Comparison of ENCODE assay signal across 9 mouse cellular contexts in the genomic region with DNA sequence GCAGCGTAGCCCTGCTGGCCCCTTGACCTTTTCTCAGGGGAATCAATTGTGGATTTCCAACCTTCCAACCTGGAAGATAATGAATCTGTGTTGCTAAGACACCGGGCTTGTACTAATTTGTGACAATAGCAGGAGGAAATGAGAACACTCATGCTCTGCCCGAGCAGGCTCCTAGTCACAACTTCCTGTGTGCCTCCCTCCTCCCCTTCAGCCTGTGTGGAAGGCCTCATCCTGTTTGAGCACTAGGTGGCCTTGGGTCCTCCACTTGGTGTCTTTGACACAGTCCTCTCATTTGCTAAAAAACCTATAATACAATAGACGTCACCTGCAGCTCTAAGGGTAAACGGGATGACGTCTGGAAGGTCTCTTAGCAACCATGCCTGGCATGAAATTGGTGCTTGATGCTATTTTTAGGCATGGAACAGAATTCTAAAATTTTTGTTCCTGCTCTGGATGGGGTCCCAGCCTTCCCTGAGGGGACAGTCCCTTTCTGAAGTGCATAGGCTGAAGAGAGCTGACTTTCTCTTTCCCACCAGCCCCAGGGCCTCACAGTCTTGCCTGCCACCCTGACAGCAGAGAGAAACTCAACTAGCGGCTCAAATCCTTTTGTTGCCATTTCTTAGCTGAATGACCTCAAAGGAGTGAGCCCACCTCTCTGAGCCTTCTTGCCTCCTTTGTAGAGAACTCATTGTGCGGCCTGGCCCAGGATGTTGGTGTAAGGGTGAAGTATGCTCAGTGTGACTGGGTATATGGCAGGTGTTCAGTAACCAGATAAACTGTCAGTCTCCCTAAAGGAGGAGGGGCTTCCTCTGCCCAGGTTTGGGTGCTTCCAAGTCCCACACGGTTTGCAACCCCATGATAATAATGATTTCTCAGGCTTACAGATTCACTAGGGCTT.
DNase-seq lines count a peak whose midpoint lies in the region; ATAC-seq and TF ChIP-seq lines count a peak whose summit lies in the region.
"Had no signal": no experiment of that assay in that cellular context is flagged by ENCODE, and none has a peak within 500 bp of the region (broad histone marks: within the 10 kb centered on the region; RNA-seq: fewer than 3 reads in every experiment).

No protein-coding gene starts in this region.

- no peak for DNase-seq in hindbrain, embryonic 10.5 days (ENCODE audit: low spot score)
- peak; percentile 73 for DNase-seq in MN1 (ENCODE audit: low spot score)
- DNase-seq in forebrain, postnatal 0 days: peak; percentile 78
- peak; percentile 53 to 65 for DNase-seq in layer of hippocampus, adult 2 months (ENCODE audit: low spot score in 2 of 2)
- peak; percentile 68 for DNase-seq in midbrain, postnatal 0 days (ENCODE audit: low spot score)
- no peak for DNase-seq in urinary bladder, postnatal 25 days (ENCODE audit: low spot score)
- no peak for DNase-seq in kidney, adult 9 months

- H3K9me3 ChIP-seq in hindbrain, embryonic 10.5 days: no peaks in the 10 kb centered on the region
- no peaks in the 10 kb centered on the region for H3K9me3 ChIP-seq in hindbrain, embryonic 12.5 days (replicated peaks)
- no peaks in the 10 kb centered on the region for H3K9me3 ChIP-seq in forebrain, postnatal 0 days (ENCODE audit: low read length)
- no peaks in the 10 kb centered on the region for H3K9me3 ChIP-seq in midbrain, postnatal 0 days (ENCODE audit: low read length)

- H3K9ac ChIP-seq in hindbrain, embryonic 12.5 days: no peak overlapping the region
- H3K9ac ChIP-seq in forebrain, postnatal 0 days: no peak overlapping the region
- H3K9ac ChIP-seq in midbrain, postnatal 0 days (replicated peaks; ENCODE audit: low read length, poor library complexity, severe bottlenecking): no peak overlapping the region

- H3K4me1 ChIP-seq in hindbrain, embryonic 10.5 days (replicated peaks): peaks cover 37% of the 10 kb centered on the region
- peaks cover 15% of the 10 kb centered on the region for H3K4me1 ChIP-seq in hindbrain, embryonic 12.5 days
- H3K4me1 ChIP-seq in forebrain, postnatal 0 days (ENCODE audit: insufficient read depth): peaks cover 15% of the 10 kb centered on the region
- H3K4me1 ChIP-seq in midbrain, postnatal 0 days (ENCODE audit: insufficient read depth, low read length): peaks cover 15% of the 10 kb centered on the region

- peak overlapping the region; percentile 73 for H3K27ac ChIP-seq in hindbrain, embryonic 10.5 days
- H3K27ac ChIP-seq in hindbrain, embryonic 12.5 days: no peak overlapping the region
- peak overlapping the region; percentile 74 for H3K27ac ChIP-seq in forebrain, postnatal 0 days (ENCODE audit: low read depth, low read length)
- peak overlapping the region; percentile 89 for H3K27ac ChIP-seq in layer of hippocampus, adult 2 months
- H3K27ac ChIP-seq in midbrain, postnatal 0 days (ENCODE audit: low read depth, low read length): peak overlapping the region; percentile 72

- TF ChIP-seq CTCF in forebrain, postnatal 0 days (IDR thresholded peaks at IDR 0.05; ENCODE audit: low read depth): peak; percentile 27; the same call in 1 of the 2 replicates
- peak; percentile 51 for TF ChIP-seq CTCF in layer of hippocampus, adult 2 months (conservative IDR thresholded peaks at IDR 0.05)
- TF ChIP-seq CTCF in midbrain, postnatal 0 days (IDR thresholded peaks at IDR 0.05): peak; percentile 36

- no peak overlapping the region for H3K4me2 ChIP-seq in hindbrain, embryonic 12.5 days (replicated peaks)
- no peak overlapping the region for H3K4me2 ChIP-seq in forebrain, postnatal 0 days (ENCODE audit: low read depth)
- H3K4me2 ChIP-seq in midbrain, postnatal 0 days (ENCODE audit: low read depth, low read length, poor library complexity, severe bottlenecking): no peak overlapping the region

- ATAC-seq in hindbrain, embryonic 12.5 days (ENCODE audit: low FRiP score): no peak
- ATAC-seq in forebrain, postnatal 0 days: peak; percentile 88
- ATAC-seq in midbrain, postnatal 0 days (ENCODE audit: low FRiP score): peak; percentile 74

- H3K27me3 ChIP-seq in hindbrain, embryonic 10.5 days (ENCODE audit: insufficient read depth, poor library complexity, severe bottlenecking): no peaks in the 10 kb centered on the region; the same call in 1 of the 2 replicates
- peaks cover 3% of the 10 kb centered on the region; the same call in 1 of the 2 replicates for H3K27me3 ChIP-seq in hindbrain, embryonic 12.5 days
- no peaks in the 10 kb centered on the region for H3K27me3 ChIP-seq in forebrain, postnatal 0 days (ENCODE audit: insufficient read depth, low read length)
- no peaks in the 10 kb centered on the region for H3K27me3 ChIP-seq in midbrain, postnatal 0 days (ENCODE audit: insufficient read depth, low read length)

- WGBS in hindbrain, embryonic 10.5 days: 37% methylated on average over 9 of the region's 9 CpGs
- WGBS in hindbrain, embryonic 12.5 days: 42% methylated on average over 9 of the region's 9 CpGs
- 25% methylated on average over 9 of the region's 9 CpGs for WGBS in forebrain, postnatal 0 days
- WGBS in midbrain, postnatal 0 days: 24% methylated on average over 9 of the region's 9 CpGs

- no peak overlapping the region for H3K4me3 ChIP-seq in hindbrain, embryonic 10.5 days
- H3K4me3 ChIP-seq in hindbrain, embryonic 12.5 days: no peak overlapping the region
- H3K4me3 ChIP-seq in forebrain, postnatal 0 days (ENCODE audit: low read depth, low read length): no peak overlapping the region
- no peak overlapping the region for H3K4me3 ChIP-seq in layer of hippocampus, adult 2 months
- no peak overlapping the region for H3K4me3 ChIP-seq in midbrain, postnatal 0 days (ENCODE audit: low read depth, low read length)
- H3K4me3 ChIP-seq: myocyte had no signal

- H3K36me3 ChIP-seq in hindbrain, embryonic 10.5 days: no peaks in the 10 kb centered on the region
- H3K36me3 ChIP-seq in hindbrain, embryonic 12.5 days: no peaks in the 10 kb centered on the region
- H3K36me3 ChIP-seq in forebrain, postnatal 0 days (ENCODE audit: insufficient read depth): no peaks in the 10 kb centered on the region
- no peaks in the 10 kb centered on the region for H3K36me3 ChIP-seq in midbrain, postnatal 0 days (ENCODE audit: insufficient read depth, low read length)

Comparison
In these comparisons a context has a peak if more than half of its experiments do, and no peak if none do; other contexts are left out.
1. DNase-seq: peak in MN1 (single experiment), forebrain, postnatal 0 days (single experiment), layer of hippocampus, adult 2 months (2 of 2) and midbrain, postnatal 0 days (single experiment); none in hindbrain, embryonic 10.5 days (single experiment), urinary bladder, postnatal 25 days (single experiment) and kidney, adult 9 months (single experiment).
2. Peak in every context shown above with its lines, with median percentiles within 50 percentile points of each other: CTCF ChIP-seq.